Mouse (Mus musculus) lung, adult 2 months (tissue): ENCODE data around the gene Appl1.

Experiments used
- CTCF ChIP-seq: fragments of 200-500 bp; IDR thresholded peaks from 2 replicates; pipeline ENCODE4 v1.5.1; 2011; ENCODE audit warnings: mild to moderate bottlenecking, low read length, control low read depth; ENCODE audit not compliant: insufficient read depth
- POLR2A ChIP-seq: fragments of 200-500 bp; IDR thresholded peaks from 2 replicates; pipeline ENCODE4 v1.6.1; 2011; ENCODE audit warnings: low read depth, mild to moderate bottlenecking, control low read depth, low read length, borderline replicate concordance; ENCODE audit errors: extremely low read depth

DNA sequence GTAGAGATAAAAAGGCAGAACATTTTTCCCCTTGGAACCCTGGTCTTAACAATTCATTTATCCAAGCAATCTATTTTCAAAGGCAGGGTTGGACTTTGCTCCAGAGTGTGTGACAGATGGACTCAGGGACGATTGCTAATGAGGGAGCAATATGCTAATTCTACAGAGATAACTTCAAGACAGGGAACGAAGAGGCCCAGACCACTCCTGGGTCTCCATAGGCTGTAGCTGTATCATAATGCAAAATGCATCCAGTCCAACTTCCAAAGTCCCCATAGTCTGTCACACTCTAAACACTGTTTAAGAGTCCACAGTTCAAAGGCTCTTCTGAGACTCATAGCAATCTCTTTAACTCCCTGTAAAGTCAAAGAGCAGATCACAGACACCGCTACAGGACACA, 83.8 kb downstream of the Appl1 start:
- TF ChIP-seq POLR2A (no peak), CTCF (no peak)
